Mouse (Mus musculus): ENCODE data around the gene Serpinb6b.

DNA sequence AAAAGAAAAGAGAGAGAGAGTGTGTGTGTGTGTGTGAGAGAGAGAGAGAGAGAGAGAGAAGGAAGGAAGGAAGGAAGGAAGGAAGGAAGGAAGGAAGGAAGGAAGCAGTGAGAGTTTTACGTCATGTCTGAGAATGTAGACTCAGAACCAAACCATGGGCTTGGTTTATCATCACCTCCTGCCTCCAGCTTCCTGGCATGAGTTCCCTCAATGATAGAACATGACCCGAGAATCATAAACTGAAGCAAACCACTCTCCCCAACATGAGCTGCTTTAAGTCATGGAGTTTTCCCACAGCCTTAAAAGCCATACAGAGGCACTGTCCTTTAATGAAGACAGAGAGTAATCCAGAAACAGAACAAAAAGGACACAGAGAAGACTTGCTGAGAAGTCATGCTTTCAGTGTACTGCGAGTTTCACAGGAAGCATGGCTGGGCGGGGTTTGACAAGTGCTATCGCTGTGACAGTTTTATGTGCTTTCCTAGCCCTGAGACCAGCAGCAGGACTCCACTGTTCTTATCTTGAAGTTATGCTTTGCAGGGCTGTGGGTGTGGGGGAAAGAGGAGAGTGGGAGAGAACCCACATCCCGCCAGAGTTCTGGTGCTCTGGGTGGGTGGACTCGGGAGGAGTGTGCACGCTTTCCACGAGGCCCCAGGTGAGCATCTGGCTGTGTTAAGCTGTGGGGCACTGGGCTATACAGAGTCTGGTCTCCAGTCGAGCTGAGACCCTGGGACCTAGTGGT is 28.3 kb downstream of the Serpinb6b start:
- TF ChIP-seq HCFC1 (IDR thresholded peaks at IDR 0.05; ENCODE audit: borderline replicate concordance, insufficient read depth, low read length) (no peak), ZC3H11A (IDR thresholded peaks at IDR 0.05; ENCODE audit: borderline replicate concordance, low read depth, low read length) (no peak), ZNF384 (IDR thresholded peaks at IDR 0.05; ENCODE audit: low read depth, low read length) (no peak), CHD2 (IDR thresholded peaks at IDR 0.05; ENCODE audit: low read depth, low read length) (no peak)

All from ES-E14 (cell line).